Mouse (Mus musculus): ENCODE measurements around the gene Fbxo6.
"Not testable (repeated sequence)": the region's sequence is repeated elsewhere in the genome, so short reads cannot be mapped to it uniquely, and the experiment has no call there.

GRCm38 (mm10) chr4:148176603-148177002 lies 24.7 kb upstream of the Fbxo6 start:
- not testable (repeated sequence) for TF ChIP-seq CTCF (IDR thresholded peaks at IDR 0.05; ENCODE audit: borderline replicate concordance, extremely low read depth, insufficient read depth, insufficient read length); POLR2A (IDR thresholded peaks at IDR 0.05; ENCODE audit: borderline replicate concordance, extremely low read depth, insufficient read depth, insufficient read length, poor library complexity, severe bottlenecking)

Measured in brain, embryonic 14.5 days (tissue).